Mouse (Mus musculus): Measurements from ENCODE around the gene Rpl38. TPM values are rescaled to one million over a fixed set of nuclear protein-coding genes. Genes with fewer than 3 reads are reported as not detected.

The Rpl38 gene
- polyA plus RNA-seq (2015; fragmentation: Nextera tagmentation; extraction: Ambion mirVana): 922 and 935 TPM in 2 replicates

- peak within 1 kb of the TSS; percentile 78 for H3K4me2 ChIP-seq (replicated peaks; ENCODE audit: low read depth)
- 0 out of 2 replicates have a peak, but pooled peaks cover 9% of the 10 kb centered on the region for H3K27me3 ChIP-seq (replicated peaks; ENCODE audit: control insufficient read depth, insufficient read depth, low read length)
- peak within 1 kb of the TSS; percentile 81 for H3K4me3 ChIP-seq (ENCODE audit: low read depth, low read length)
- peak within 1 kb of the TSS; percentile 73 for H3K9ac ChIP-seq (ENCODE audit: low read depth, low read length)
- H3K36me3 ChIP-seq (ENCODE audit: control insufficient read depth, insufficient read depth): peaks cover 29% of the 10 kb centered on the region
- ATAC-seq: peak; percentile 85
- H3K27ac ChIP-seq (ENCODE audit: low read depth, low read length): peak within 1 kb of the TSS; percentile 92
- 1% methylated on average over 21 of the region's 21 CpGs for WGBS
- TF ChIP-seq CTCF (IDR thresholded peaks at IDR 0.05; ENCODE audit: low read depth): peak; percentile 93
- H3K4me1 ChIP-seq (replicated peaks; ENCODE audit: control insufficient read depth, insufficient read depth, low read length): 0 out of 2 replicates have a peak, but pooled peaks cover 5% of the 10 kb centered on the region
- H3K9me3 ChIP-seq (ENCODE audit: control insufficient read depth): no peaks in the 10 kb centered on the region
Measured at GRCm38 (mm10) chr11:114668301-114668710, at the start of gene Rpl38. Rpl38 (plus strand) TSS chr11:114668524.

- no peak overlapping the region for H3K27ac ChIP-seq (ENCODE audit: low read depth, low read length)
- no peaks in the 10 kb centered on the region for H3K9me3 ChIP-seq (ENCODE audit: control insufficient read depth)
- H3K36me3 ChIP-seq (ENCODE audit: control insufficient read depth, insufficient read depth): no peaks in the 10 kb centered on the region
- no peak for TF ChIP-seq CTCF (IDR thresholded peaks at IDR 0.05; ENCODE audit: low read depth)
- ATAC-seq: no peak
- WGBS: 50% methylated on average over 17 of the region's 17 CpGs
- no peaks in the 10 kb centered on the region for H3K27me3 ChIP-seq (replicated peaks; ENCODE audit: control insufficient read depth, insufficient read depth, low read length)
- H3K9ac ChIP-seq (ENCODE audit: low read depth, low read length): no peak overlapping the region
- no peak overlapping the region for H3K4me3 ChIP-seq (ENCODE audit: low read depth, low read length)
- H3K4me2 ChIP-seq (replicated peaks; ENCODE audit: low read depth): no peak overlapping the region
- H3K4me1 ChIP-seq (replicated peaks; ENCODE audit: control insufficient read depth, insufficient read depth, low read length): no peaks in the 10 kb centered on the region
Measured at GRCm38 (mm10) chr11:114618697-114619417, 49.5 kb upstream of the Rpl38 start.

- ATAC-seq: no peak
- Histone ChIP-seq H3K4me1 (replicated peaks; ENCODE audit: control insufficient read depth, insufficient read depth, low read length) (no peaks in the 10 kb centered on the region), H3K9me3 (ENCODE audit: control insufficient read depth) (no peaks in the 10 kb centered on the region), H3K9ac (ENCODE audit: low read depth, low read length) (no peak overlapping the region), H3K4me2 (replicated peaks; ENCODE audit: low read depth) (no peak overlapping the region), H3K36me3 (ENCODE audit: control insufficient read depth, insufficient read depth) (no peaks in the 10 kb centered on the region), H3K27ac (ENCODE audit: low read depth, low read length) (no peak overlapping the region), H3K27me3 (replicated peaks; ENCODE audit: control insufficient read depth, insufficient read depth, low read length) (no peaks in the 10 kb centered on the region), H3K4me3 (ENCODE audit: low read depth, low read length) (no peak overlapping the region)
- no peak for TF ChIP-seq CTCF (IDR thresholded peaks at IDR 0.05; ENCODE audit: low read depth)
- WGBS: 85% methylated on average over 13 of the region's 13 CpGs
Measured at GRCm38 (mm10) chr11:114626071-114626690, 42.1 kb upstream of the Rpl38 start.

GRCm38 (mm10) chr11:114627036-114627435, 41.3 kb upstream of the Rpl38 start:
- no peak overlapping the region for H3K4me3 ChIP-seq (ENCODE audit: low read depth, low read length)
- no peaks in the 10 kb centered on the region for H3K27me3 ChIP-seq (replicated peaks; ENCODE audit: control insufficient read depth, insufficient read depth, low read length)
- no peak for TF ChIP-seq CTCF (IDR thresholded peaks at IDR 0.05; ENCODE audit: low read depth)
- no peaks in the 10 kb centered on the region for H3K36me3 ChIP-seq (ENCODE audit: control insufficient read depth, insufficient read depth)
- H3K9ac ChIP-seq (ENCODE audit: low read depth, low read length): no peak overlapping the region
- no peaks in the 10 kb centered on the region for H3K9me3 ChIP-seq (ENCODE audit: control insufficient read depth)
- H3K4me2 ChIP-seq (replicated peaks; ENCODE audit: low read depth): no peak overlapping the region
- no peak overlapping the region for H3K27ac ChIP-seq (ENCODE audit: low read depth, low read length)
- WGBS: 72% methylated on average over 5 of the region's 6 CpGs
- no peaks in the 10 kb centered on the region for H3K4me1 ChIP-seq (replicated peaks; ENCODE audit: control insufficient read depth, insufficient read depth, low read length)
- no peak for ATAC-seq

GRCm38 (mm10) chr11:114628032-114628431, 40.3 kb upstream of the Rpl38 start:
- Histone ChIP-seq H3K27me3 (replicated peaks; ENCODE audit: control insufficient read depth, insufficient read depth, low read length) (no peaks in the 10 kb centered on the region), H3K4me2 (replicated peaks; ENCODE audit: low read depth) (no peak overlapping the region), H3K4me1 (replicated peaks; ENCODE audit: control insufficient read depth, insufficient read depth, low read length) (no peaks in the 10 kb centered on the region), H3K4me3 (ENCODE audit: low read depth, low read length) (no peak overlapping the region), H3K9me3 (ENCODE audit: control insufficient read depth) (no peaks in the 10 kb centered on the region), H3K9ac (ENCODE audit: low read depth, low read length) (no peak overlapping the region), H3K36me3 (ENCODE audit: control insufficient read depth, insufficient read depth) (no peaks in the 10 kb centered on the region), H3K27ac (ENCODE audit: low read depth, low read length) (no peak overlapping the region)
- WGBS: 77% methylated on average over 12 of the region's 12 CpGs
- ATAC-seq: no peak
- TF ChIP-seq CTCF (IDR thresholded peaks at IDR 0.05; ENCODE audit: low read depth): peak; percentile 56

GRCm38 (mm10) chr11:114630044-114630443, 38.3 kb upstream of the Rpl38 start:
- peak; percentile 37 for TF ChIP-seq CTCF (IDR thresholded peaks at IDR 0.05; ENCODE audit: low read depth)
- Histone ChIP-seq H3K36me3 (ENCODE audit: control insufficient read depth, insufficient read depth) (no peaks in the 10 kb centered on the region), H3K9ac (ENCODE audit: low read depth, low read length) (no peak overlapping the region), H3K4me1 (replicated peaks; ENCODE audit: control insufficient read depth, insufficient read depth, low read length) (no peaks in the 10 kb centered on the region), H3K27ac (ENCODE audit: low read depth, low read length) (no peak overlapping the region), H3K27me3 (replicated peaks; ENCODE audit: control insufficient read depth, insufficient read depth, low read length) (no peaks in the 10 kb centered on the region), H3K4me2 (replicated peaks; ENCODE audit: low read depth) (no peak overlapping the region), H3K4me3 (ENCODE audit: low read depth, low read length) (no peak overlapping the region), H3K9me3 (ENCODE audit: control insufficient read depth) (no peaks in the 10 kb centered on the region)
- no peak for ATAC-seq
- 80% methylated on average over 5 of the region's 5 CpGs for WGBS

Measured in intestine, postnatal 0 days (tissue).